25 mouse cellular contexts compared by ENCODE assay signal in genomic region chr10:118494109-118494508, GRCm38 (mm10). TPM values are rescaled to one million over a fixed set of nuclear protein-coding genes. Genes with fewer than 3 reads are reported as not detected.
DNase-seq lines count a peak whose midpoint lies in the region; ATAC-seq and TF ChIP-seq lines count a peak whose summit lies in the region.
"Had no signal": no experiment of that assay in that cellular context is flagged by ENCODE, and none has a peak within 500 bp of the region (broad histone marks: within the 10 kb centered on the region; RNA-seq: fewer than 3 reads in every experiment).

No protein-coding gene starts in this region.

- TF ChIP-seq RAD21 in CH12.LX (IDR thresholded peaks at IDR 0.05; ENCODE audit: low read depth, low read length) = no peak

- no peak for TF ChIP-seq POLR2A in CH12.LX (IDR thresholded peaks at IDR 0.05; ENCODE audit: low read depth, low read length)

- WGBS in forebrain, embryonic 15.5 days = 40% methylated on average over 1 of the region's 1 CpGs

- TF ChIP-seq EP300 in CH12.LX (IDR thresholded peaks at IDR 0.05; ENCODE audit: low read length) = no peak; the same call in 1 of the 2 replicates

- no peaks in the 10 kb centered on the region for H3K9me3 ChIP-seq in CH12.LX (replicated peaks; ENCODE audit: low read length)
- H3K9me3 ChIP-seq in forebrain, embryonic 15.5 days = no peaks in the 10 kb centered on the region

- peak; percentile 20 for ATAC-seq in CD4-positive, CD25-positive, alpha-beta regulatory T cell, adult 4 months
- no peak for ATAC-seq in forebrain, embryonic 15.5 days (replicated peaks)
- ATAC-seq: activated CD4-positive, CD25-positive, alpha-beta regulatory T cell, adult 4 months; Patski had no signal

- 0 out of 2 replicates have a peak overlapping the region, but pooled peaks have one; percentile 29 for H3K4me2 ChIP-seq in CH12.LX (ENCODE audit: insufficient read depth, low read depth, poor library complexity, severe bottlenecking)
- no peak overlapping the region for H3K4me2 ChIP-seq in forebrain, embryonic 15.5 days (replicated peaks)

- no peak overlapping the region for H3K9ac ChIP-seq in CH12.LX (ENCODE audit: insufficient read depth, low read depth)
- no peak overlapping the region for H3K9ac ChIP-seq in forebrain, embryonic 15.5 days (replicated peaks)

- no peaks in the 10 kb centered on the region for H3K27me3 ChIP-seq in CH12.LX (replicated peaks)
- no peaks in the 10 kb centered on the region for H3K27me3 ChIP-seq in forebrain, embryonic 15.5 days
- H3K27me3 ChIP-seq: Patski had no signal

- H3K36me3 ChIP-seq in CH12.LX (replicated peaks in 1 of 2; ENCODE audit: control insufficient read depth in 1 of 2, insufficient read depth in 1 of 2, low read length in 1 of 2) = no peaks in the 10 kb centered on the region
- H3K36me3 ChIP-seq in forebrain, embryonic 15.5 days = no peaks in the 10 kb centered on the region
- H3K36me3 ChIP-seq: G1E had no signal

- H3K4me1 ChIP-seq in CH12.LX (ENCODE audit: control insufficient read depth in 1 of 2, insufficient read depth in 2 of 2) = peaks cover 13 to 26% of the 10 kb centered on the region in 2 experiments
- no peaks in the 10 kb centered on the region for H3K4me1 ChIP-seq in forebrain, embryonic 15.5 days

- in situ Hi-C loops in CH12.LX (cut with MboI; ENCODE audit: low pct_ligation_motif_present, low pct_unique_long_range_greater_than_20kb, low sequenced_read_pairs) = no loop called here

- dilution Hi-C loops in CH12.LX (cut with MboI; ENCODE audit: extremely low pct_ligation_motif_present, extremely low pct_unique_long_range_greater_than_20kb, low sequenced_read_pairs) = no loop called here

- no peak overlapping the region for H3K27ac ChIP-seq in CH12.LX (ENCODE audit: insufficient read depth, low read depth)
- H3K27ac ChIP-seq in forebrain, embryonic 15.5 days (replicated peaks) = no peak overlapping the region

- H3K79me2 ChIP-seq in CH12.LX (replicated peaks; ENCODE audit: control insufficient read depth, extremely low read depth, insufficient read depth, poor library complexity, severe bottlenecking) = no peaks in the 10 kb centered on the region

- no peak overlapping the region for H3K4me3 ChIP-seq in CH12.LX (replicated peaks in 1 of 3; ENCODE audit: low read depth in 2 of 3, low read length in 2 of 3, poor library complexity in 1 of 3)
- H3K4me3 ChIP-seq in forebrain, embryonic 15.5 days = no peak overlapping the region

- no peak for DNase-seq in CH12.LX (ENCODE audit: extremely low read depth)
- DNase-seq in adrenal gland, adult 2 months = no peak
- DNase-seq: adrenal gland, adult 8-10 months; adrenal gland, postnatal 10 days; adrenal gland, postnatal 14 days; adrenal gland, postnatal 25 days; adrenal gland, postnatal 36 days; B cell, adult 2 months; cerebellum, adult 11 months; cerebellum, adult 11-12 months; cerebellum, adult 18-20 months; cerebellum, adult 2 months; cerebellum, adult 8-10 months; cerebellum, adult 9-10 months had no signal

- TF ChIP-seq CTCF in CH12.LX (conservative IDR thresholded peaks at IDR 0.05 in 1 of 2, IDR thresholded peaks at IDR 0.05 in 1 of 2; ENCODE audit: low read depth in 2 of 2, low read length in 2 of 2) = no peak

TF ChIP-seq in CH12.LX, 34 proteins besides CTCF, POLR2A, EP300 and RAD21:
- TF ChIP-seq USF2 (conservative IDR thresholded peaks at IDR 0.05; ENCODE audit: low read depth, low read length) (no peak), UBTF (IDR thresholded peaks at IDR 0.05; ENCODE audit: low read depth, low read length) (no peak), MXI1 (IDR thresholded peaks at IDR 0.05; ENCODE audit: low read depth, low read length) (no peak), CHD1 (IDR thresholded peaks at IDR 0.05; ENCODE audit: low read depth, low read length) (no peak), PAX5 (IDR thresholded peaks at IDR 0.05; ENCODE audit: low read length) (no peak), MAFK (IDR thresholded peaks at IDR 0.05; ENCODE audit: insufficient replicate concordance, low read length) (no peak), TBP (conservative IDR thresholded peaks at IDR 0.05; ENCODE audit: low read depth, low read length) (no peak), CHD2 (IDR thresholded peaks at IDR 0.05; ENCODE audit: low read length) (no peak), USF1 (IDR thresholded peaks at IDR 0.05; ENCODE audit: low read depth, low read length) (no peak), NRF1 (IDR thresholded peaks at IDR 0.05; ENCODE audit: low read depth, low read length) (no peak), JUN (IDR thresholded peaks at IDR 0.05; ENCODE audit: insufficient read depth, low read depth, low read length) (peak; percentile 20; the same call in 1 of the 2 replicates), KAT2A (IDR thresholded peaks at IDR 0.05; ENCODE audit: insufficient replicate concordance, low read length) (no peak), ZKSCAN1 (IDR thresholded peaks at IDR 0.05; ENCODE audit: borderline replicate concordance, low read depth, low read length) (no peak), GABPA (IDR thresholded peaks at IDR 0.05; ENCODE audit: insufficient replicate concordance, low read depth, low read length) (no peak), ZC3H11A (IDR thresholded peaks at IDR 0.05; ENCODE audit: low read depth, low read length) (no peak), SMC3 (IDR thresholded peaks at IDR 0.05; ENCODE audit: low read depth, low read length) (no peak), HCFC1 (IDR thresholded peaks at IDR 0.05; ENCODE audit: low read depth, low read length) (no peak), TCF12 (IDR thresholded peaks at IDR 0.05; ENCODE audit: low read depth, low read length) (no peak), ZNF384 (IDR thresholded peaks at IDR 0.05; ENCODE audit: low read depth, low read length) (no peak), BHLHE40 (IDR thresholded peaks at IDR 0.05; ENCODE audit: low read depth, low read length) (no peak), RCOR1 (conservative IDR thresholded peaks at IDR 0.05; ENCODE audit: low read depth, low read length) (no peak), NELFE (IDR thresholded peaks at IDR 0.05; ENCODE audit: low read depth, low read length) (no peak), E2F4 (IDR thresholded peaks at IDR 0.05; ENCODE audit: insufficient replicate concordance, low read depth, low read length) (no peak), MAX (IDR thresholded peaks at IDR 0.05; ENCODE audit: low read length) (no peak), POLR2AphosphoS2 (IDR thresholded peaks at IDR 0.05; ENCODE audit: low read depth, low read length) (no peak), IRF4 (IDR thresholded peaks at IDR 0.05; ENCODE audit: low read depth, low read length) (no peak), ZMIZ1 (IDR thresholded peaks at IDR 0.05; ENCODE audit: low read depth, low read length) (no peak), SIN3A (IDR thresholded peaks at IDR 0.05; ENCODE audit: low read length) (no peak), MAZ (IDR thresholded peaks at IDR 0.05; ENCODE audit: low read depth, low read length) (no peak), JUND (conservative IDR thresholded peaks at IDR 0.05; ENCODE audit: low read depth, low read length) (peak; percentile 60), ELF1 (IDR thresholded peaks at IDR 0.05; ENCODE audit: low read depth, low read length) (no peak), ETS1 (conservative IDR thresholded peaks at IDR 0.05; ENCODE audit: low read depth, low read length) (peak; percentile 41), MEF2A (IDR thresholded peaks at IDR 0.05; ENCODE audit: borderline replicate concordance, low read depth, low read length) (peak; percentile 69)

RNA-seq across cellular contexts. Expression of gene Ifng, which starts 53.3 kb away (rescaled TPM):
- 10 to 100 TPM in 1 of 2 experiments, 1 to 10 TPM in 1; 5.5 to 10.6 TPM for polyA plus RNA-seq in CD4-positive, CD25-positive, alpha-beta regulatory T cell, adult 4 months (2017; shearing (Covaris generic))
- total RNA-seq in CH12.LX (2012; rRNA removed) (not detected in 2 replicates), CH12.LX (2014; rRNA removed) (0.27 TPM in 1 of 2 replicates, not detected in the other)
- not detected in 2 replicates for polyA plus RNA-seq in CH12.LX (2012; ENCODE audit: insufficient read length, low read depth)
- not detected in 2 replicates for polyA plus RNA-seq in forebrain, embryonic 15.5 days (2015; fragmentation: Nextera tagmentation; extraction: Ambion mirVana)
- not detected for total RNA-seq in adrenal gland, adult 2 months (2021)
- polyA plus RNA-seq in adrenal gland, adult 2 months (2012; rRNA removed) = not detected in 2 replicates
- total RNA-seq: adrenal gland, adult 18-20 months; adrenal gland, postnatal 10 days; adrenal gland, postnatal 14 days; adrenal gland, postnatal 25 days; adrenal gland, postnatal 36 days; adrenal gland, postnatal 4 days; ES-E14; G1E; MEL had no signal
- polyA plus RNA-seq: brain, embryonic 14.5 days; C2C12; cerebellum, adult 2 months; G1E; Patski had no signal
